Mouse (Mus musculus) testis, postnatal 10 days (tissue): ENCODE measurements around the gene Ggcx.
A peak's percentile ranks its signal among the peaks of the same experiment; 100 is the strongest.
"Not testable (repeated sequence)": the region's sequence is repeated elsewhere in the genome, so short reads cannot be mapped to it uniquely, and the experiment has no call there.

Source experiments
- DNase-seq: peaks from one replicate; pipeline ENCODE4 v3.0.0; 2021; ENCODE audit warnings: low spot score

Ggcx gene

GRCm38 (mm10) chr6:72430989-72431921 is 17.1 kb downstream of the Ggcx start:
- DNase-seq, result no peak

GRCm38 (mm10) chr6:72432153-72432552 is 18.0 kb downstream of the Ggcx start:
- DNase-seq, result no peak

- no peak for DNase-seq
Observed at GRCm38 (mm10) chr6:72438226-72438625, 24.1 kb downstream of the Ggcx start.

- peak; percentile 92 for DNase-seq
Observed at GRCm38 (mm10) chr6:72438862-72439354, 24.8 kb downstream of the Ggcx start.

GRCm38 (mm10) chr6:72439355-72440185 is 25.5 kb downstream of the Ggcx start, which contains the start of gene Mat2a:
TSS of gene Mat2a (minus strand) at chr6:72439558.
- DNase-seq, result peak; percentile 96

- no peak for DNase-seq
Observed at GRCm38 (mm10) chr6:72440186-72440990, 26.3 kb downstream of the Ggcx start.

- no peak for DNase-seq
Observed at GRCm38 (mm10) chr6:72442921-72443604, 29.0 kb downstream of the Ggcx start.

GRCm38 (mm10) chr6:72445011-72445410 is 30.9 kb downstream of the Ggcx start:
- DNase-seq, result no peak

GRCm38 (mm10) chr6:72447487-72447886 is 33.4 kb downstream of the Ggcx start:
- DNase-seq, result no peak

- DNase-seq, result not testable (repeated sequence)
Observed at GRCm38 (mm10) chr6:72451778-72452177, 37.7 kb downstream of the Ggcx start.

GRCm38 (mm10) chr6:72452329-72452728 is 38.2 kb downstream of the Ggcx start:
- DNase-seq, result no peak

GRCm38 (mm10) chr6:72453578-72453977 is 39.5 kb downstream of the Ggcx start:
- no peak for DNase-seq

- peak; percentile 47 for DNase-seq
Observed at GRCm38 (mm10) chr6:72454072-72454746, 40.1 kb downstream of the Ggcx start.

- DNase-seq, result no peak
Observed at GRCm38 (mm10) chr6:72454833-72455373, 40.8 kb downstream of the Ggcx start.

- DNase-seq, result no peak
Observed at GRCm38 (mm10) chr6:72456567-72456966, 42.5 kb downstream of the Ggcx start.

GRCm38 (mm10) chr6:72458418-72458817 is 44.3 kb downstream of the Ggcx start:
- DNase-seq, result no peak

- no peak for DNase-seq
Observed at GRCm38 (mm10) chr6:72458921-72459320, 44.8 kb downstream of the Ggcx start.

- DNase-seq, result peak; percentile 50
Observed at GRCm38 (mm10) chr6:72460036-72460801, 46.1 kb downstream of the Ggcx start.

GRCm38 (mm10) chr6:72462550-72463257 is 48.6 kb downstream of the Ggcx start:
- peak; percentile 43 for DNase-seq
